Mouse (Mus musculus): ENCODE measurements at regions not wholly inside any gene's neighbourhood (a gene's known extent, or its start where the extent isn't known, plus 50 kb on each side); places are given as distances from the start of the nearest gene placed in this dataset.

DNA sequence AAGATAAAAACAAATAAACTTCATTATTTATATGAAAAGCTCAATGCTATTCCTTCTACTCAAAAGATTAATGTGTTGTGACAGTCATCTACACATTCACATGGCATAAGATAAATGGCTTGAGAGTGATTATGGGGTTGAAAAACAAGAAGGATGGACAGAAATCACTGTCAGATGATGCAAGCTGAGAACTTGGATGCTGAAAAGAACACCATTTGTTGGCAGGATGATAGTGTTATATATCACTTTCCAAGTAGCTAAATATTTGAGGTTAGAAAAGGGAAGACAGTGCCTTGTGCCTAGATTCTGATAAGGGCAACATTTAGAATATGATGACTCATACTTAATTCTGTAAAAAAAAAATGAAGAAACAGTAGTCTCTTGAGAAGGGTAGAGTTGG lies 817.0 kb downstream of the Phex start:
- Histone ChIP-seq H3K9ac (replicated peaks) (no peak overlapping the region), H3K9me3 (replicated peaks) (no peaks in the 10 kb centered on the region), H3K27me3 (replicated peaks) (no peaks in the 10 kb centered on the region), H3K27ac (replicated peaks) (no peak overlapping the region), H3K4me3 (replicated peaks) (no peak overlapping the region), H3K4me1 (no peaks in the 10 kb centered on the region), H3K36me3 (no peaks in the 10 kb centered on the region), H3K4me2 (no peak overlapping the region)
- no peak for ATAC-seq (ENCODE audit: low FRiP score)

DNA sequence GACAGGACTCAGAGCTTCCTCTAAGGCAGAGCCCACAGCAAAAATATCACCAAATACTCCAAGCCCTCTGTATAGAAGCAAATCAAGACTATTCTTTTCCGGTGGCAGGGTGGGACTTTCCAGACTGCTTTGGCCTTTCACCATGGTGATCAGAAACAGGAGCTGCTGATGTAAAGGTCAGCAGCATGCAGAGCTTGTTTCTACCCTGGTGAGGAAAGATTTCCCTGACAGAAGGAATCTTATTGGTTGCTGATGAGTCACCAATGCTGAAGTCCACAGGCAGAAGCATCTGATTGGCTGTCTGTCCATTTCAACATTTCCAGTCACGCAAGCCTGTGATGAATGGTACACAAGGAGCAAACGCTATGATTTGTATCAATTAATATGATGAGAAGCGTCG lies 820.4 kb downstream of the Phex start:
- 68% methylated on average over 5 of the region's 5 CpGs for WGBS
- Histone ChIP-seq H3K4me1 (no peaks in the 10 kb centered on the region), H3K9me3 (replicated peaks) (no peaks in the 10 kb centered on the region), H3K36me3 (no peaks in the 10 kb centered on the region), H3K4me3 (replicated peaks) (no peak overlapping the region), H3K4me2 (no peak overlapping the region), H3K27me3 (replicated peaks) (no peaks in the 10 kb centered on the region), H3K27ac (replicated peaks) (no peak overlapping the region), H3K9ac (replicated peaks) (no peak overlapping the region)
- peak; percentile 45; the same call in 1 of the 2 replicates for ATAC-seq (ENCODE audit: low FRiP score)

Data from neural tube, embryonic 15.5 days (tissue).